In genomic region chr4:116169353-116169672, GRCm38 (mm10) we compare ENCODE assay signal across 22 mouse cellular contexts. TPM values are rescaled to one million over a fixed set of nuclear protein-coding genes. Genes with fewer than 3 reads are reported as not detected.
A peak's percentile ranks its signal among the peaks of the same experiment; 100 is the strongest.
DNase-seq lines count a peak whose midpoint lies in the region; ATAC-seq lines count a peak whose summit lies in the region.
"Had no signal": no experiment of that assay in that cellular context is flagged by ENCODE, and none has a peak within 500 bp of the region (broad histone marks: within the 10 kb centered on the region; RNA-seq: fewer than 3 reads in every experiment).

No protein-coding gene starts in this region.

- no peak for DNase-seq in kidney, adult 8-10 months
- no peak for DNase-seq in neural tube, embryonic 10.5 days (ENCODE audit: extremely low spot score, low spot score)
- no peak for DNase-seq in layer of hippocampus, adult 18-20 months (ENCODE audit: low spot score in 2 of 2)
- no peak for DNase-seq in lung, postnatal 25 days (ENCODE audit: low spot score)

- peaks cover 20% of the 10 kb centered on the region for H3K4me1 ChIP-seq in kidney, embryonic 15.5 days
- peaks cover under 1% of the 10 kb centered on the region; the same call in 1 of the 2 replicates for H3K4me1 ChIP-seq in neural tube, embryonic 12.5 days
- H3K4me1 ChIP-seq in hindbrain, embryonic 12.5 days, result peaks cover 5% of the 10 kb centered on the region
- H3K4me1 ChIP-seq in neural tube, embryonic 14.5 days (ENCODE audit: control insufficient read depth, insufficient read depth, low read length), result no peaks in the 10 kb centered on the region

- H3K27me3 ChIP-seq in kidney, embryonic 15.5 days, result no peaks in the 10 kb centered on the region
- H3K27me3 ChIP-seq in neural tube, embryonic 12.5 days (replicated peaks), result no peaks in the 10 kb centered on the region
- H3K27me3 ChIP-seq in hindbrain, embryonic 12.5 days, result no peaks in the 10 kb centered on the region
- H3K27me3 ChIP-seq in neural tube, embryonic 14.5 days (ENCODE audit: control insufficient read depth, insufficient read depth, low read length), result no peaks in the 10 kb centered on the region

- H3K36me3 ChIP-seq in kidney, embryonic 15.5 days, result no peaks in the 10 kb centered on the region
- no peaks in the 10 kb centered on the region for H3K36me3 ChIP-seq in neural tube, embryonic 12.5 days
- H3K36me3 ChIP-seq in hindbrain, embryonic 12.5 days, result no peaks in the 10 kb centered on the region
- no peaks in the 10 kb centered on the region for H3K36me3 ChIP-seq in neural tube, embryonic 14.5 days (ENCODE audit: control insufficient read depth, insufficient read depth, low read length)
- H3K36me3 ChIP-seq: heart, embryonic 10.5 days had no signal

- WGBS in kidney, embryonic 15.5 days, result 76% methylated on average over 3 of the region's 3 CpGs
- WGBS in neural tube, embryonic 12.5 days, result 87% methylated on average over 3 of the region's 3 CpGs
- WGBS in hindbrain, embryonic 12.5 days, result 84% methylated on average over 3 of the region's 3 CpGs
- WGBS in neural tube, embryonic 14.5 days, result 82% methylated on average over 3 of the region's 3 CpGs

- H3K4me3 ChIP-seq in kidney, embryonic 15.5 days (replicated peaks), result no peak overlapping the region
- no peak overlapping the region for H3K4me3 ChIP-seq in neural tube, embryonic 12.5 days
- H3K4me3 ChIP-seq in hindbrain, embryonic 12.5 days, result no peak overlapping the region
- no peak overlapping the region for H3K4me3 ChIP-seq in neural tube, embryonic 14.5 days (ENCODE audit: low read depth, low read length)
- H3K4me3 ChIP-seq: heart, embryonic 10.5 days had no signal

- no peak overlapping the region for H3K4me2 ChIP-seq in kidney, embryonic 15.5 days
- H3K4me2 ChIP-seq in neural tube, embryonic 12.5 days (replicated peaks), result no peak overlapping the region
- H3K4me2 ChIP-seq in hindbrain, embryonic 12.5 days (replicated peaks), result no peak overlapping the region
- H3K4me2 ChIP-seq in neural tube, embryonic 14.5 days (ENCODE audit: low read depth, low read length), result no peak overlapping the region

- H3K9ac ChIP-seq in kidney, embryonic 15.5 days, result no peak overlapping the region
- H3K9ac ChIP-seq in neural tube, embryonic 12.5 days, result no peak overlapping the region
- H3K9ac ChIP-seq in hindbrain, embryonic 12.5 days, result no peak overlapping the region
- no peak overlapping the region for H3K9ac ChIP-seq in neural tube, embryonic 14.5 days (replicated peaks; ENCODE audit: low read depth, low read length)

- no peak overlapping the region for H3K27ac ChIP-seq in kidney, embryonic 15.5 days
- no peak overlapping the region for H3K27ac ChIP-seq in neural tube, embryonic 12.5 days
- H3K27ac ChIP-seq in hindbrain, embryonic 12.5 days, result no peak overlapping the region
- H3K27ac ChIP-seq in neural tube, embryonic 14.5 days (ENCODE audit: low read depth, low read length), result no peak overlapping the region
- H3K27ac ChIP-seq: heart, embryonic 10.5 days had no signal

- no peaks in the 10 kb centered on the region for H3K9me3 ChIP-seq in kidney, embryonic 15.5 days (replicated peaks)
- no peaks in the 10 kb centered on the region for H3K9me3 ChIP-seq in neural tube, embryonic 12.5 days
- no peaks in the 10 kb centered on the region for H3K9me3 ChIP-seq in hindbrain, embryonic 12.5 days (replicated peaks)
- H3K9me3 ChIP-seq in neural tube, embryonic 14.5 days (ENCODE audit: control insufficient read depth, low read length), result no peaks in the 10 kb centered on the region
- H3K9me3 ChIP-seq: heart, embryonic 10.5 days; megakaryocyte, embryonic 14.5 days had no signal

- peak; percentile 19; the same call in 1 of the 2 replicates for ATAC-seq in kidney, embryonic 15.5 days (replicated peaks; ENCODE audit: low FRiP score)
- ATAC-seq in neural tube, embryonic 12.5 days (ENCODE audit: low FRiP score, low read depth), result peak; percentile 30; the same call in 1 of the 2 replicates
- ATAC-seq in hindbrain, embryonic 12.5 days (ENCODE audit: low FRiP score), result 0 out of 2 replicates have a peak, but pooled peaks have one; percentile 32
- peak; percentile 42; the same call in 1 of the 2 replicates for ATAC-seq in neural tube, embryonic 14.5 days (ENCODE audit: low read depth)

RNA-seq across cellular contexts. Expression of gene Tspan1, which starts 1.9 kb away (rescaled TPM):
- 2.1 and 6.4 TPM in 2 replicates for polyA plus RNA-seq in kidney, embryonic 15.5 days (2015; fragmentation: Nextera tagmentation; extraction: Ambion mirVana)
- polyA plus RNA-seq in neural tube, embryonic 12.5 days (2016; fragmentation: Nextera tagmentation; extraction: Ambion mirVana), result 0.09 TPM in 1 of 2 replicates, not detected in the other
- polyA plus RNA-seq in hindbrain, embryonic 12.5 days (2016; fragmentation: Nextera tagmentation; extraction: Ambion mirVana), result 0.17 TPM in 1 of 2 replicates, not detected in the other
- polyA plus RNA-seq in neural tube, embryonic 14.5 days (2014; fragmentation: Nextera tagmentation; extraction: Ambion mirVana), result 0.09 TPM in 1 of 2 replicates, not detected in the other
- total RNA-seq in layer of hippocampus, adult 18-20 months (2021), result not detected
- total RNA-seq: adrenal gland, postnatal 10 days; gastrocnemius, postnatal 36 days; layer of hippocampus, postnatal 14 days had no signal
- polyA plus RNA-seq: inflammation-experienced regulatory T-cells, adult 6 months had no signal

RNA-seq across cellular contexts. Expression of gene 1700042G07Rik, which starts 3.9 kb away (rescaled TPM):
- polyA plus RNA-seq in kidney, embryonic 15.5 days (2015; fragmentation: Nextera tagmentation; extraction: Ambion mirVana), result not detected in 2 replicates
- polyA plus RNA-seq in neural tube, embryonic 12.5 days (2016; fragmentation: Nextera tagmentation; extraction: Ambion mirVana), result not detected in 2 replicates
- not detected in 2 replicates for polyA plus RNA-seq in hindbrain, embryonic 12.5 days (2016; fragmentation: Nextera tagmentation; extraction: Ambion mirVana)
- not detected in 2 replicates for polyA plus RNA-seq in neural tube, embryonic 14.5 days (2014; fragmentation: Nextera tagmentation; extraction: Ambion mirVana)
- total RNA-seq in layer of hippocampus, adult 18-20 months (2021), result not detected
- total RNA-seq: adrenal gland, postnatal 10 days; gastrocnemius, postnatal 36 days; heart, postnatal 14 days; layer of hippocampus, postnatal 14 days; left cerebral cortex, postnatal 14 days; liver, adult 2 months had no signal
- polyA plus RNA-seq: brain, embryonic 14.5 days; C2C12; heart, embryonic 10.5 days; inflammation-experienced regulatory T-cells, adult 6 months; liver, adult 2 months; lung, embryonic 16.5 days; stomach, embryonic 16.5 days; thymus, postnatal 0 days had no signal

RNA-seq across cellular contexts. Expression of gene Gm49337, which starts 3.9 kb away (rescaled TPM):
- not detected in 2 replicates for polyA plus RNA-seq in kidney, embryonic 15.5 days (2015; fragmentation: Nextera tagmentation; extraction: Ambion mirVana)
- polyA plus RNA-seq in neural tube, embryonic 12.5 days (2016; fragmentation: Nextera tagmentation; extraction: Ambion mirVana), result not detected in 2 replicates
- not detected in 2 replicates for polyA plus RNA-seq in hindbrain, embryonic 12.5 days (2016; fragmentation: Nextera tagmentation; extraction: Ambion mirVana)
- polyA plus RNA-seq in neural tube, embryonic 14.5 days (2014; fragmentation: Nextera tagmentation; extraction: Ambion mirVana), result not detected in 2 replicates
- total RNA-seq in layer of hippocampus, adult 18-20 months (2021), result 1 to 10 TPM; 1.5 to 3.6 TPM
- total RNA-seq: adrenal gland, postnatal 10 days; liver, adult 2 months had no signal
- polyA plus RNA-seq: brain, embryonic 14.5 days; C2C12; heart, embryonic 10.5 days; inflammation-experienced regulatory T-cells, adult 6 months; liver, adult 2 months; lung, embryonic 16.5 days; stomach, embryonic 16.5 days; thymus, postnatal 0 days had no signal

RNA-seq across cellular contexts. Expression of gene Lurap1, which starts 18.2 kb away (rescaled TPM):
- 2.7 and 3.2 TPM in 2 replicates for polyA plus RNA-seq in kidney, embryonic 15.5 days (2015; fragmentation: Nextera tagmentation; extraction: Ambion mirVana)
- polyA plus RNA-seq in neural tube, embryonic 12.5 days (2016; fragmentation: Nextera tagmentation; extraction: Ambion mirVana), result 1.6 and 1.7 TPM in 2 replicates
- 1.6 and 2.2 TPM in 2 replicates for polyA plus RNA-seq in hindbrain, embryonic 12.5 days (2016; fragmentation: Nextera tagmentation; extraction: Ambion mirVana)
- polyA plus RNA-seq in neural tube, embryonic 14.5 days (2014; fragmentation: Nextera tagmentation; extraction: Ambion mirVana), result 2.1 and 2.9 TPM in 2 replicates
- 10 to 100 TPM; 22.9 to 24.6 TPM for total RNA-seq in layer of hippocampus, adult 18-20 months (2021)

RNA-seq across cellular contexts. Expression of gene Pomgnt1, which starts 45.7 kb away (rescaled TPM):
- polyA plus RNA-seq in kidney, embryonic 15.5 days (2015; fragmentation: Nextera tagmentation; extraction: Ambion mirVana), result 61.7 and 62.2 TPM in 2 replicates
- 60.8 and 68.4 TPM in 2 replicates for polyA plus RNA-seq in neural tube, embryonic 12.5 days (2016; fragmentation: Nextera tagmentation; extraction: Ambion mirVana)
- polyA plus RNA-seq in hindbrain, embryonic 12.5 days (2016; fragmentation: Nextera tagmentation; extraction: Ambion mirVana), result 62.7 and 67.5 TPM in 2 replicates
- polyA plus RNA-seq in neural tube, embryonic 14.5 days (2014; fragmentation: Nextera tagmentation; extraction: Ambion mirVana), result 73.5 and 74.0 TPM in 2 replicates
- total RNA-seq in layer of hippocampus, adult 18-20 months (2021), result 10 to 100 TPM; 67.5 to 68.1 TPM
